Mouse (Mus musculus): ENCODE data around the gene Tbkbp1. TPM values are rescaled to one million over a fixed set of nuclear protein-coding genes. Genes with fewer than 3 reads are reported as not detected.

The Tbkbp1 gene
- total and polyA plus RNA-seq, 2 experiments = 1.0 to 6.4 TPM

- DNase-seq (ENCODE audit: extremely low read depth, low read depth, low spot score) = peak; percentile 96
- 55% methylated on average over 8 of the region's 8 CpGs for WGBS
- H3K4me3 ChIP-seq (ENCODE audit: insufficient read depth, low read depth, low read length) = no peak overlapping the region
- TF ChIP-seq CTCF (IDR thresholded peaks at IDR 0.05; ENCODE audit: low read depth, low read length) (no peak), POLR2A (IDR thresholded peaks at IDR 0.05; ENCODE audit: extremely low read depth, insufficient read depth, low read length) (no peak)
- H3K9ac ChIP-seq (ENCODE audit: low read depth, low read length) = 0 out of 2 replicates have a peak overlapping the region, but pooled peaks have one; percentile 26
- H3K4me1 ChIP-seq (ENCODE audit: control insufficient read depth, insufficient read depth, low read length) = peaks cover 5% of the 10 kb centered on the region; the same call in 1 of the 2 replicates
- H3K36me3 ChIP-seq (ENCODE audit: control insufficient read depth, insufficient read depth, low read length) = no peaks in the 10 kb centered on the region
- H3K27me3 ChIP-seq (ENCODE audit: control insufficient read depth, insufficient read depth, low read length) = no peaks in the 10 kb centered on the region
- H3K27ac ChIP-seq (replicated peaks; ENCODE audit: insufficient read depth, low read depth, low read length) = peak overlapping the region; percentile 70
- no peaks in the 10 kb centered on the region for H3K79me2 ChIP-seq (ENCODE audit: control insufficient read depth, insufficient read depth, low read length)
These were observed 9.1 kb downstream of the Tbkbp1 start for GRCm38 (mm10) chr11:97142159-97142608.

GRCm38 (mm10) chr11:97140811-97141210 is 10.5 kb downstream of the Tbkbp1 start:
- no peak for TF ChIP-seq CTCF (IDR thresholded peaks at IDR 0.05; ENCODE audit: low read depth, low read length)
- TF ChIP-seq POLR2A (IDR thresholded peaks at IDR 0.05; ENCODE audit: extremely low read depth, insufficient read depth, low read length) = no peak
- no peak overlapping the region for H3K4me3 ChIP-seq (ENCODE audit: insufficient read depth, low read depth, low read length)
- DNase-seq (ENCODE audit: extremely low read depth, low read depth, low spot score) = no peak
- H3K4me1 ChIP-seq (ENCODE audit: control insufficient read depth, insufficient read depth, low read length) = peaks cover 6% of the 10 kb centered on the region
- no peak overlapping the region for H3K27ac ChIP-seq (replicated peaks; ENCODE audit: insufficient read depth, low read depth, low read length)
- no peaks in the 10 kb centered on the region for H3K27me3 ChIP-seq (ENCODE audit: control insufficient read depth, insufficient read depth, low read length)
- H3K36me3 ChIP-seq (ENCODE audit: control insufficient read depth, insufficient read depth, low read length) = no peaks in the 10 kb centered on the region
- H3K79me2 ChIP-seq (ENCODE audit: control insufficient read depth, insufficient read depth, low read length) = no peaks in the 10 kb centered on the region
- whole genome bisulfite sequencing = 76% methylated on average over 4 of the region's 4 CpGs
- no peak overlapping the region for H3K9ac ChIP-seq (ENCODE audit: low read depth, low read length)

- Histone ChIP-seq H3K4me1 (ENCODE audit: control insufficient read depth, insufficient read depth, low read length) (peaks cover 10% of the 10 kb centered on the region), H3K9ac (ENCODE audit: low read depth, low read length) (peak overlapping the region; percentile 96), H3K79me2 (ENCODE audit: control insufficient read depth, insufficient read depth, low read length) (no peaks in the 10 kb centered on the region), H3K36me3 (ENCODE audit: control insufficient read depth, insufficient read depth, low read length) (no peaks in the 10 kb centered on the region), H3K27me3 (ENCODE audit: control insufficient read depth, insufficient read depth, low read length) (no peaks in the 10 kb centered on the region), H3K4me3 (ENCODE audit: insufficient read depth, low read depth, low read length) (peak overlapping the region; percentile 74), H3K27ac (replicated peaks; ENCODE audit: insufficient read depth, low read depth, low read length) (peak overlapping the region; percentile 49)
- DNase-seq (ENCODE audit: extremely low read depth, low read depth, low spot score) = peak; percentile 62
- WGBS = 21% methylated on average over 15 of the region's 15 CpGs
- TF ChIP-seq CTCF (IDR thresholded peaks at IDR 0.05; ENCODE audit: low read depth, low read length) = no peak
- no peak for TF ChIP-seq POLR2A (IDR thresholded peaks at IDR 0.05; ENCODE audit: extremely low read depth, insufficient read depth, low read length)
These were observed 12.0 kb downstream of the Tbkbp1 start for GRCm38 (mm10) chr11:97139256-97139655.

GRCm38 (mm10) chr11:97138554-97139226 is 12.6 kb downstream of the Tbkbp1 start:
- Histone ChIP-seq H3K4me1 (ENCODE audit: control insufficient read depth, insufficient read depth, low read length) (peaks cover 10% of the 10 kb centered on the region), H3K36me3 (ENCODE audit: control insufficient read depth, insufficient read depth, low read length) (no peaks in the 10 kb centered on the region), H3K4me3 (ENCODE audit: insufficient read depth, low read depth, low read length) (peak overlapping the region; percentile 74), H3K9ac (ENCODE audit: low read depth, low read length) (peak overlapping the region; percentile 96), H3K27me3 (ENCODE audit: control insufficient read depth, insufficient read depth, low read length) (no peaks in the 10 kb centered on the region), H3K27ac (replicated peaks; ENCODE audit: insufficient read depth, low read depth, low read length) (peak overlapping the region; percentile 33), H3K79me2 (ENCODE audit: control insufficient read depth, insufficient read depth, low read length) (no peaks in the 10 kb centered on the region)
- 27% methylated on average over 68 of the region's 69 CpGs for WGBS
- TF ChIP-seq POLR2A (IDR thresholded peaks at IDR 0.05; ENCODE audit: extremely low read depth, insufficient read depth, low read length) = no peak
- no peak for TF ChIP-seq CTCF (IDR thresholded peaks at IDR 0.05; ENCODE audit: low read depth, low read length)
- DNase-seq (ENCODE audit: extremely low read depth, low read depth, low spot score) = no peak

- H3K9ac ChIP-seq (ENCODE audit: low read depth, low read length) = no peak overlapping the region
These were observed 18.0 kb downstream of the Tbkbp1 start for GRCm38 (mm10) chr11:97133270-97133669.

GRCm38 (mm10) chr11:97132185-97132584 is 19.1 kb downstream of the Tbkbp1 start:
- Histone ChIP-seq H3K79me2 (ENCODE audit: control insufficient read depth, insufficient read depth, low read length) (no peaks in the 10 kb centered on the region), H3K4me1 (ENCODE audit: control insufficient read depth, insufficient read depth, low read length) (peaks cover 5% of the 10 kb centered on the region), H3K27ac (replicated peaks; ENCODE audit: insufficient read depth, low read depth, low read length) (no peak overlapping the region), H3K4me3 (ENCODE audit: insufficient read depth, low read depth, low read length) (no peak overlapping the region), H3K9ac (ENCODE audit: low read depth, low read length) (no peak overlapping the region), H3K27me3 (ENCODE audit: control insufficient read depth, insufficient read depth, low read length) (no peaks in the 10 kb centered on the region), H3K36me3 (ENCODE audit: control insufficient read depth, insufficient read depth, low read length) (no peaks in the 10 kb centered on the region)
- WGBS = 43% methylated on average over 6 of the region's 6 CpGs
- TF ChIP-seq POLR2A (IDR thresholded peaks at IDR 0.05; ENCODE audit: extremely low read depth, insufficient read depth, low read length) (no peak), CTCF (IDR thresholded peaks at IDR 0.05; ENCODE audit: low read depth, low read length) (no peak)
- DNase-seq (ENCODE audit: extremely low read depth, low read depth, low spot score) = no peak

More at GRCm38 (mm10) chr11:97133270-97133669, 18.0 kb downstream of the Tbkbp1 start:
- no peaks in the 10 kb centered on the region for H3K79me2 ChIP-seq (ENCODE audit: control insufficient read depth, insufficient read depth, low read length)
- no peaks in the 10 kb centered on the region for H3K27me3 ChIP-seq (ENCODE audit: control insufficient read depth, insufficient read depth, low read length)
- no peak for DNase-seq (ENCODE audit: extremely low read depth, low read depth, low spot score)
- peaks cover 5% of the 10 kb centered on the region for H3K4me1 ChIP-seq (ENCODE audit: control insufficient read depth, insufficient read depth, low read length)
- H3K36me3 ChIP-seq (ENCODE audit: control insufficient read depth, insufficient read depth, low read length) = no peaks in the 10 kb centered on the region
- TF ChIP-seq CTCF (IDR thresholded peaks at IDR 0.05; ENCODE audit: low read depth, low read length) = no peak
- TF ChIP-seq POLR2A (IDR thresholded peaks at IDR 0.05; ENCODE audit: extremely low read depth, insufficient read depth, low read length) = no peak
- H3K27ac ChIP-seq (replicated peaks; ENCODE audit: insufficient read depth, low read depth, low read length) = no peak overlapping the region
- H3K4me3 ChIP-seq (ENCODE audit: insufficient read depth, low read depth, low read length) = no peak overlapping the region
- WGBS = 59% methylated on average over 5 of the region's 5 CpGs
